Mouse (Mus musculus) cerebellum, adult 11 months (tissue): ENCODE results near the gene Ccdc62.

Experiments
- DNase-seq: peaks from one replicate; pipeline ENCODE4 v3.0.0; 2022

Gene Ccdc62

GRCm38 (mm10) chr5:123981250-123981554 is 50.7 kb downstream of the Ccdc62 start:
- DNase-seq = no peak

GRCm38 (mm10) chr5:123982838-123983237 is 52.4 kb downstream of the Ccdc62 start:
- no peak for DNase-seq

- no peak for DNase-seq
Measured at GRCm38 (mm10) chr5:123985434-123985833, 55.0 kb downstream of the Ccdc62 start.

GRCm38 (mm10) chr5:123986925-123987324 is 56.4 kb downstream of the Ccdc62 start:
- no peak for DNase-seq

DNA sequence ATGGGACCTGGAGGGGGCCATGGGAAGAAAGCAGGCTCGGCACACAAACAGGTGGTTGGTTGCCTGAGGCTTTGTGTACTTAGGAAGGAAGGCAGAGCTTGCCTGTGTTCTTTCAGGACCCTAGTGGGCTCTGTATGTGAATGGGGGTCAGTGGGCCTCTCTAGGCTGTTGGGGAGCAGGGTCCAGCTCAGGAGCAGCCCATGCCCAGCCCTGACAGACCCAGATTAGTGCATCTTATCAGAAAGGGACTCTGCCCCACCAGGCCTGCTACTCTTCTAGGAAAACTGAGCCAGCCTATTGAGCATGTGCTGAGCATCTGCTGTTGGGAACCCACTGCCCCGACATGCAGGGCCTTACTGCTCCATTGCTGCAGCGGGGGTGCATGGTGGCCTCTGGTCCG is 57.0 kb downstream of the Ccdc62 start:
- DNase-seq = no peak

GRCm38 (mm10) chr5:123989941-123990885 is 59.7 kb downstream of the Ccdc62 start:
- no peak for DNase-seq

DNA sequence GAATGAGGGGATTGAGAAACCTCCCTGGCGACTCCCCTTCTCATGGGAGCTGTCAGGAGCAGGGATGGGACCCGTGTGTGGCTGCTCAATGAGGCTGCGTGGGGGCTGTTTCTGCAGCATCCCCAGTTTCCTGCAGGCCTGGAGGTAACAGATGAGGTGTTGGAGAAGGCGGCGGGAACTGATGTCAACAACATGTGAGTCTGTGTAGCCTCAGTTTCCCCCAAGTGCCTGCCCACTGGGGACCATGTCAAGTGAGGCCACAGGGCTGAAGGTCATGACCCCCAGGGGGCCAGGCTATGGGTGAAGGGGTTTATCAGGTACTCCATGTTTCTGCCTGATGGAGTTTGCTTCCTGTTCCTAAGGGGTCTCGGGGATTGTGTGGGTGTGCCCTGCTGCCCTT is 60.8 kb downstream of the Ccdc62 start:
- no peak for DNase-seq

DNA sequence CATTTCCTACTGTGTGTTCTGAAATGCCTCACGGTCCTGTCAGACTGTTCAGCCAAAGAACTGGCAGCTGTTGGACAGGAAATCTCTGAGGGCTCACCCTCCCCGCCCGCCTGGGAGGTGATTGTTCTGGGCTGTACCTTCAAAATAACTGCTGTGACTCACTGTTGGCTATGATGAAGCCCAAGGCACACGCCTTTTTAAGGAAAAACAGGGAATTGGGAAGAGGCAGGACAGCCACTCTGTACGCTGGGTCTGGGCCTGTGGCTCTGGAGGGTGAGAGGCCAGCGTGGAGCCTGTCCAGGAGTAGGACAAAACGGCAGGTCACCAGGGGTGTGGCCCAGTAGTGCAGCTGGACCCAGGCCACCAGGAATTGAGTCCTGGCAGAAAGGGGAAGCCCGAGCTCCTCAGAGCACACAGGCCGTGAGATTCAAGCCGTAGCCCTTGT is 61.7 kb downstream of the Ccdc62 start:
- no peak for DNase-seq

DNA sequence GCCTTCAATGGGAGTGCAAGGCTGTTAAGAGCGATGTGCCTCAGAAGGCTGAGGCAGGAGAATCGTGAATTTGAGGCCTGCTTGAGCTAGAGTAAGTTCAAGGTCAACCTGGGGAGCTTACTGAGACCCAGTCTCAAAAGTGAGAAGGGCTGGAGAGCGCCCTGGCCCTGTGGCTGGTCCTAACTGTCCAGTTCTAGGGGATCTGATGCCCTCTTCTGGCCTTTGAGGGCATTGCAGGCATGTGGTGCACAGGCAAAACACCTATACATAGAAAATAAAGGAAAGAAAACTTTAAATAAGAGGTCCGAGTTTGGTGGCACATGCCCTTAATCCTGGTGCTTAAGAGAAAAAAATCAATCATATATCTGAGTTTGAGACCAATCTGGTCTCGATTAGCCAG is 62.3 kb downstream of the Ccdc62 start:
- peak; percentile 82 for DNase-seq

DNA sequence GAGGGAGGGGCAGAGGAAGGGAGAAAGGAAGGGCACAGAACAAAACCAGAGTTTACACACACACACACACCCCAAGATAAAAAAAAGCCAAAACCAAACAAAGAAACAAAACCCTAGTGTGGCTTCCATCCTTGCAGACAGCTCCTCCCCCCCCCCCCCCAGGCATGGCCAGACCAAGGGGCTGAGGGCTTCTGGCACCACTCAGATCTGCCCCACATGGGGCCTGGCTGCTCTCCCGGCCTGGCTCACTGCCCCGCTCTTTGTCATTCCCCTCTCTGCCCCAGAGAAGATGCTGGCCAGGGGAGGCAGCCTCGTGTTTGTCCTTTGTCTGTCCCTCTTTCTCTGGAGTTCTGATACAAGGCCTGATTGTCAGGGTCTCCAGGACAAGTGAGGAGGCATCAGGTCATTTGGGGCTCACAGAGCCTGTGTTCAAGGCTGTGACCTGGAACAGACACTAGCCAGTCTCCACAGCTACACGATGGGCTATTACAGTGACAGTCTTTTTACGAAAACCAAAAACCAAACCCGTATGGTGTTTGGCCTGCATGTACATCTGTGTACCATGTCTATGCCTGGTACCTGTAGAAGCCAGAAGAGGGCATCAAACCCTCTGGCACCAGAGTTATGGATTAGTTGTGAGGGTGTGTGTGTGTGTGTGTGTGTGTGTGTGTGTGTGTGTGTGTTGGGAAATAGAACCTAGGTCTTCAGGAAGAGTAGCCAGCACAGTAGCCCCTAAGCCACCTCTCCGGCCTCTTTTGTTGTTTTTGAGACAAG is 63.0 kb downstream of the Ccdc62 start:
- DNase-seq = peak; percentile 65

GRCm38 (mm10) chr5:123994468-123994867 is 64.0 kb downstream of the Ccdc62 start:
- no peak for DNase-seq

- DNase-seq = no peak
Measured at GRCm38 (mm10) chr5:123995388-123995787, 64.9 kb downstream of the Ccdc62 start.

GRCm38 (mm10) chr5:123996194-123996593 is 65.7 kb downstream of the Ccdc62 start:
- no peak for DNase-seq

GRCm38 (mm10) chr5:123996695-123997094 is 66.2 kb downstream of the Ccdc62 start:
- DNase-seq = no peak

DNA sequence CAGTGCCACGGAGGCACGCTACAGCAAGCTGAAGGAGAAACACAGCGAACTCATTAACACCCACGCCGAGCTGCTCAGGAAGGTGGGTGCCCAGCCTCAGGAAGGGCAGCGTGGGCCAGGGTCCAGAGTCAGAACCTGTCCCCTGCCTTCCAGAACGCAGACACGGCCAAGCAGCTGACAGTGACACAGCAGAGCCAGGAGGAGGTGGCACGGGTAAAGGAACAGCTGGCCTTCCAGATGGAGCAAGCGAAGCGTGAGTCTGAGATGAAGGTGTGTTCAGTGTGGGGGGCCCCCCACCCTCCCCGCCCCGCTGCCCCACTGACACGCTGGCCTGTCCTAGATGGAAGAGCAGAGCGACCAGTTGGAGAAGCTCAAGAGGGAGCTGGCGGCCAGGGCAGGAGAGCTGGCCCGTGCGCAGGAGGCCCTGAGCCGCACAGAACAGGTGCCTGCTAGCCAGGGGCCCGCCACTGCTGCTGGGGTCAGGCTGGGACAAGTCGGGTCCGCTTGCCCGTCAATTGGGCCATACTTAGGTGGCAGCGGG is 66.8 kb downstream of the Ccdc62 start:
- DNase-seq = peak; percentile 56

GRCm38 (mm10) chr5:123997811-123998210 is 67.3 kb downstream of the Ccdc62 start:
- DNase-seq = no peak

DNA sequence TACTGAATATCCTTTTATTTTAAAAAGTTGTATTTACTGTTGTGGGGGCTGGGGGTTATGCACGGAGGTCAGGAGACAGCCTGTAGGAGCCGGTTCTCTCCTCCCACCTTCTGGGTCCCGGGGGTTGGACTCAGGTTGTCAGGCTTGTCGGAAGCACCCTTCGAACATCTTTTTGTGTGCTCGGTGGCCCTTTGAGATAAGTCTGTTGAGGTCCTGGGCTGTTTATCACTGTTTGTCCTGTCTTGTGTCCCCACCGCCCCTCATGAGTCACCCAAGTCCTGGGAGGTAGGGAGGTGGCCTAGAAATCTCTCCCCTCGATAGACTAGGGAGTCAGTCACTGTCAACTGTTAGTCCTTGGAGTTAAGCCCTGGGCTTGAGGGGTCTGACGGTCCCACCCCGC is 67.9 kb downstream of the Ccdc62 start:
- DNase-seq = no peak

- peak; percentile 87 for DNase-seq
Measured at GRCm38 (mm10) chr5:124000824-124001223, 70.3 kb downstream of the Ccdc62 start.

DNA sequence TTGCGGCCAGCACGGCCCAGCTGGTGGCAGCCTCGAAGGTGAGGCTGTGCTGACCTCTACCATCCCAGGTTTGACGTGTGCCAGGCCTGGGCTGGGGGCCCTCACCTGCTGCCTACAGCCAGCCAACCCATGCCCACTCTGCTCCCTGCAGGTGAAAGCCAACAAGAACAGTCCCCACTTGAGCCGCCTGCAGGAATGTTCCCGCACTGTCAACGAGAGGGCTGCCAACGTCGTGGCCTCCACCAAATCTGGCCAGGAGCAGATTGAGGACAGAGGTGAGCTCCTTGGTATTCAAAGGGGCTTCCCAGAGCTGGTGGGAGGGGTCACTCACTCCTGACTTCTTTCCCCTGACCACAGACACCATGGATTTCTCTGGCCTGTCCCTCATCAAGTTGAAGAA is 70.8 kb downstream of the Ccdc62 start:
- no peak for DNase-seq

DNA sequence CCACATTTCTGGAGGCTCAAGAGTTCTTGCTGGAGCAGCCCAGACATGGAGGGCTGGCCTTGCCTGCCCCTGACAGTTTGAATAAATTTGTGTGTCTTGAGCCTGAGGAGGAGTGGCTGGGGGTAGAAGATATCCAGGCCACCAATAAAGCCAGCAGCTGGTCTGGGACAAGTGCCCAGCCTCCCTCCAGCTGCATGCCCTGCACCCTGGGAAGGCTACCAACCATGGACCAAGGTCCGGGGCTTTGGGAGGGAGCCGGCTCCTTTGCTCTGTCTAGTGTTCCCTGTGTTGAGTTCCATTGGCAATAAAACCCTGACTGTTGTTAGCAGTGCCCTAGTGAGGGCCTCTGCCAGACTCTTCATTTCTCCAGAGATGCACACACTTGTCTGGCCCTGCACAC is 72.4 kb downstream of the Ccdc62 start:
- no peak for DNase-seq

- DNase-seq = no peak
Measured at GRCm38 (mm10) chr5:124003375-124003774, 72.9 kb downstream of the Ccdc62 start.

GRCm38 (mm10) chr5:124004356-124005150 is 74.1 kb downstream of the Ccdc62 start:
- no peak for DNase-seq

DNA sequence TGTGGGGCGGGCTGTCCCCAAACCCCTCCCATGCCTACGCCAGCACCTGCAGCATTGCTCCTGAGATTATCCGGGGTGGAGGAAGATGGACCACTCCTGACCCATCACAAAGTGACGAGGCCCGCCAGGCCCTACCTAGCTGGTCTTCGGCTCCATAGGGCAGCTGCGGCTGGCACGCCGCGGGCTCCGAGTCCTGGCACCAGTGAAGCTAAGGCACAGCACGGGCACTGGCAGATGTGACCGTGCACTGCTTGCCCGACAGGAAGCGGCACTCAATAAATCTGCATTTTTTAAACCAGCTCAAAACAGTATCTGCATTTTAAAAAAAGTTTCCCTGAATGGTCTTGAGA is 74.6 kb downstream of the Ccdc62 start:
- no peak for DNase-seq
